Mouse (Mus musculus): ENCODE data around the gene Ncor1. TPM values are rescaled to one million over a fixed set of nuclear protein-coding genes. Genes with fewer than 3 reads are reported as not detected.
A peak's percentile ranks its signal among the peaks of the same experiment; 100 is the strongest.
"Not testable (repeated sequence)": the region's sequence is repeated elsewhere in the genome, so short reads cannot be mapped to it uniquely, and the experiment has no call there.

The Ncor1 gene
- total RNA-seq (2021) = 100 to 1,000 TPM; 109 to 116 TPM
- long read RNA-seq, experiment 1, partial matches to known transcripts = 11 of 25 reads
- long read RNA-seq, experiment 1, other reads (novel, unspliced or antisense) = 10 of 25 reads
- long read RNA-seq, experiment 2, transcript Ncor1-203 (9 exons, 3,171 nt) = major isoform, 9 of 23 reads
- long read RNA-seq, experiment 2, partial matches to known transcripts = 5 of 23 reads
- long read RNA-seq, experiment 2, other reads (novel, unspliced or antisense) = 9 of 23 reads

DNA sequence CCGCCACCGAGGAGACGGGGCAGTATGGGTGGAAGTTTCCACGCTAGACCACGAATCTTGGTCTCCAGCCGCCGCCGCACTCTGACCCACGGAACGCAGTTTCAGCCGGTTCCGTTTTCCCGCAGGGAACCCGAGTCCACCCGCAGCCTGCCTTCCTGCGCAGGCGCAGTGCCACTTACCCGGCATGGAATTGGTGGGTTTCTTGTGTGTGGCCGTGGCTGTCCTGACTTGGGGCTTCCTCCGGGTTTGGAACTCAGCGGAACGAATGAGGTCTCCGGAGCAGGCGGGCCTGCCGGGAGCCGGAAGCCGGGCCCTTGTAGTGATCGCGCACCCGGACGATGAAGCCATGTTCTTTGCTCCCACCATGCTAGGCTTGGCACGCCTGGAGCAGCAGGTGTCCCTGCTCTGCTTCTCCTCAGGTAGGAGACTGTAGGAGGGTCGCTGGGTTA is at the start of gene Ncor1, which contains the start of gene Pigl:
Ncor1 (minus strand) TSS at position 266 of the 449 bp plus-strand sequence.
Pigl (plus strand) TSS at position 185 of the 449 bp plus-strand sequence.
- DNase-seq = peak; percentile 85
- intact Hi-C loops (cut with DNase I; ENCODE audit: low total_unique reads) = no loop called here

GRCm38 (mm10) chr11:62507683-62508082 is 49.3 kb upstream of the Ncor1 start:
- no peak for DNase-seq
- intact Hi-C loops (cut with DNase I; ENCODE audit: low total_unique reads) = no loop called here

- intact Hi-C loops (cut with DNase I; ENCODE audit: low total_unique reads) = no loop called here
These were observed 42.2 kb upstream of the Ncor1 start for GRCm38 (mm10) chr11:62500529-62500928.

DNA sequence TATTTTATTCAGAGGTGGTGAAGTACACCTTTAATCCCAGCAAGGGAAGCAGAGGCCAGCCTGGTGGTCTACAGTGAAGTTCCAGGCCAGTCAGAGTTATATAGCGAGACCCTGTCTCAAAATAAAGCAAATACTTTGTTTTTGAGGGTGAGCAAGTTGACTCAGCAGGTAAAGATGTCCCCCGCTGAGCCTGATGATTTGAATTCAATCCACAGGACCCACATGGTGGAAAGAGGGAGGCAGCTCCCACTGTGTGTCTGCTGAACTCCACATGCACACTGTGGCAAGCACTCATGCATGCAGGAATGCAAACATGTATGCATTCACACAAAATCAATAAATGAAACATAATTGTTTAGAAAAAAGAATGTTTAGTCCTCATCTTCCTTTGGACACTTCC is 40.5 kb upstream of the Ncor1 start:
- no peak for DNase-seq
- intact Hi-C loops (cut with DNase I; ENCODE audit: low total_unique reads) = loop anchor here (5.0 kb wide), 1 partner anchor 37 kb away; no protein-coding TSS in a partner anchor

More at GRCm38 (mm10) chr11:62500529-62500928, 42.2 kb upstream of the Ncor1 start:
- DNase-seq = no peak

GRCm38 (mm10) chr11:62497181-62497580 is 38.8 kb upstream of the Ncor1 start:
- DNase-seq = no peak
- intact Hi-C loops (cut with DNase I; ENCODE audit: low total_unique reads) = loop anchor here (5.0 kb wide), 1 partner anchor 35 kb away; no protein-coding TSS in a partner anchor

GRCm38 (mm10) chr11:62496151-62496715 is 37.9 kb upstream of the Ncor1 start:
- DNase-seq = peak; percentile 20

DNA sequence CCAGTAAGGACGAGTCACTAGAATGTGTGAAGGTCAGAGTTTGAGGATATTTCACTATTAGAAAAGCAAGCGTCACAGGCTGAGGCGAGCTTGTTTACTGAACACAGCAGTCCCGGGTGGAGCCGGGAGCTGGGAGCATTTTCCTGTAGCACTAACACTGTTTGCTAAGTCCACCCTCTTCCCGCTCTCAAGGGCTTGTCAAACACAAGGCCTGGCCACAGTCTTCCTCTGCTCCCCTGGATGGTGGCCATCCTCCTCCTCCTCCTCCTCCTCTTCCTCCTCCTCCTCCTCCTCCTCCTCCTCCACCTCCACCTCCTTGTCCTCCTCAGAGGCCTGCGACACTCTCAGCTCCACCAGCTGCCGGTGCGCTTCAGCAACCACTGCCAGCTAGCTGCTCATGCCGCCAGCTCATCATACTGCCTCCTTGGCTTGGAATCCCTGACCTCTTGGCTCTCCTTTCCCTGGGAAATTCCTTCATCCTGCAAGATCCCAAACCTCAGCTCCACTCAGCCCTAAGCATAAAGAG is 37.0 kb upstream of the Ncor1 start:
- peak; percentile 46 for DNase-seq
- intact Hi-C loops (cut with DNase I; ENCODE audit: low total_unique reads) = loop anchor here (5.0 kb wide), 1 partner anchor 33 kb away; no protein-coding TSS in a partner anchor

More at GRCm38 (mm10) chr11:62496151-62496715, 37.9 kb upstream of the Ncor1 start:
- intact Hi-C loops (cut with DNase I; ENCODE audit: low total_unique reads) = loop anchor here (5.0 kb wide), 1 partner anchor 34 kb away; no protein-coding TSS in a partner anchor

- intact Hi-C loops (cut with DNase I; ENCODE audit: low total_unique reads) = loop anchor here (5.0 kb wide), 1 partner anchor 33 kb away; no protein-coding TSS in a partner anchor
- DNase-seq = peak; percentile 29
These were observed 36.5 kb upstream of the Ncor1 start for GRCm38 (mm10) chr11:62494754-62495275.

DNA sequence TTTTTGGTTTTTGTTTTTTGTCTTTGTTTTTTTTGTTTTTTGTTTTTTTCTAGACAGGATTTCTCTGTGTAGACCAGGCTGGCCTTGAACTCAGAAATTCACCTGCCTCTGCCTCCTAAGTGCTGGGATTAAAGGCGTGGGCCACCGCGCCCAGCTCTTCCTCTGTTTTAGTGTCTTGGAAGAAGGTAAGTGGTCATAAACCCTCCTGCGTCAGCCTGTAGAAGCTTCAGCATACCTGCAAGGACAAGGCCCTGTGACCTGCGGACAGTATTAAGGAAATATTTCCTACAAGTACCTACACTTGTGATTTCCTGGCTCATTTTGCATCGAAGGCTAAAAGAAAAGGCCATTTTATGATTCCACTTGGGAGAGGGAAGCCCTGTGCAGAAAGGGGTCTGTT is 35.4 kb upstream of the Ncor1 start:
- DNase-seq = no peak
- intact Hi-C loops (cut with DNase I; ENCODE audit: low total_unique reads) = no loop called here

- intact Hi-C loops (cut with DNase I; ENCODE audit: low total_unique reads) = no loop called here
- no peak for DNase-seq
These were observed 29.4 kb upstream of the Ncor1 start for GRCm38 (mm10) chr11:62487540-62488350.

- no peak for DNase-seq
- intact Hi-C loops (cut with DNase I; ENCODE audit: low total_unique reads) = no loop called here
These were observed 28.6 kb upstream of the Ncor1 start for GRCm38 (mm10) chr11:62486949-62487348.

- no peak for DNase-seq
- intact Hi-C loops (cut with DNase I; ENCODE audit: low total_unique reads) = no loop called here
These were observed 21.2 kb upstream of the Ncor1 start for GRCm38 (mm10) chr11:62479581-62479980.

DNA sequence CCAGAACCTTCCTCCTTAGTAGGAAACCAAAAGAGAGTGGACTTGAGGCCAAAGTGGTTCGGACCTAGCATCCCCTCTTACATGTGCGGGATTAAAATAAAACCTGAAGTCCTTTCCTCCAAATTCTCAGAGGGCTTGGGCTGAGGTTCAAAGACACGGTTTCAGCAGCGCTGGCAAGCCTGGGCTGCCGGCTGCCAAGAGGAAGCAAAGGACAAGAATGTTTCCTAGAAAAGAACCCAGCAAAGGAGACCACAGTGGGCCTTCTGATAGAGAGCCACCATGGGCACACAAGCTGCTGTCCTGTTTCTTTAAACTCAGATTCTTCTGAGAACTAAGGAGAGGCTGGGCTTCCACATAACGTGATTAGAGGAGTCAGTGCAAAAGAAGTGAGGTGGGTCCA is 20.6 kb upstream of the Ncor1 start:
- intact Hi-C loops (cut with DNase I; ENCODE audit: low total_unique reads) = no loop called here
- DNase-seq = no peak

GRCm38 (mm10) chr11:62476156-62476555 is 17.8 kb upstream of the Ncor1 start:
- no peak for DNase-seq
- intact Hi-C loops (cut with DNase I; ENCODE audit: low total_unique reads) = no loop called here

DNA sequence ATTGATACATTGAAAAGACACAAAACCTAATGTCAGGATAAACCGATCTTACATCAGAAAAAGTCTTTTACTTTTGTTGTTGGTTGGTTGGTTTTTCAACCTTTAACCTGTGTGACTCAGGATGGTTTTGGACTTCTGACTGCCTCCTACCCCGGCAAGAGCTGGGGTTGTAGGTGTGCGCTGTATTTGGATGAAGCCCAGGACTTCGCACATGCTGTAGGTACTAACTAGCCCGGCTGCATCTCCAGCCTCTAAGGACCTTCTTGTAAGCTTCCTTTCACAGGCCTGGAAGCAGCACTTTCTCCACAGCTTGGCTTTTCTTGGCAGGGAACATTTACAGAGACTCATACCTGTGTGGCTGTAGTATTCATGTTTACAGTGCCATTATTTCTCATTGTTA is 15.2 kb upstream of the Ncor1 start:
- no peak for DNase-seq
- intact Hi-C loops (cut with DNase I; ENCODE audit: low total_unique reads) = no loop called here

GRCm38 (mm10) chr11:62470451-62470850 is 12.1 kb upstream of the Ncor1 start:
- intact Hi-C loops (cut with DNase I; ENCODE audit: low total_unique reads) = no loop called here
- DNase-seq = no peak

- intact Hi-C loops (cut with DNase I; ENCODE audit: low total_unique reads); DNase-seq: not testable (repeated sequence)
These were observed 8.9 kb upstream of the Ncor1 start for GRCm38 (mm10) chr11:62467289-62467688.

GRCm38 (mm10) chr11:62466546-62466945 is 8.2 kb upstream of the Ncor1 start:
- intact Hi-C loops (cut with DNase I; ENCODE audit: low total_unique reads) = no loop called here
- DNase-seq = no peak

DNA sequence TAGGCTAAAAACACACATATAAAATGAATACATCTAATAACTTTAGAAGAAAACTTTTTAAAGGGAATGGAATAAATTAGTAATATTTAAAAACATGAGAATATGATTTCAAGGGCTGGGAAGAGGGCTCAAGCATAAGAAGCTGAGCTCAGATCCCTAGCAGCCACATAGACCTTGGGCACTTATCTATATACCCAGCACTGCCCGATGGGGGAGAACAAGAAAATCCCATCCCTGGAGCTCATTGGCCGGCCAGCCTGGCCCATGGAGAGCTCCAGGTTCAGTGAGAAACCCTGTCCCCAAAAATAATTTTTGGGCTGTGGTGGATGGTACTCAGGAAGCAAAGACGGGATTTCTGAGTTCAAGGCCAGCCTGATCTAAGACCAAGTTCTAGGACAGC is 7.5 kb upstream of the Ncor1 start:
- no peak for DNase-seq
- intact Hi-C loops (cut with DNase I; ENCODE audit: low total_unique reads) = no loop called here
